Mouse (Mus musculus) intestine, embryonic 14.5 days (tissue): ENCODE measurements around the gene Amigo3. TPM values are rescaled to one million over a fixed set of nuclear protein-coding genes. Genes with fewer than 3 reads are reported as not detected.

Experiments
- ATAC-seq: fragments of 200-750 bp; cut with Nextera tagmentation; replicated peaks from 2 replicates; pipeline ENCODE4 v1.8.0; 2017; ENCODE audit warnings: low read depth, moderate number of reproducible peaks, moderate TSS enrichment, moderate library complexity; ENCODE audit not compliant: low FRiP score, low TSS enrichment
- DNase-seq: peaks from one replicate; pipeline ENCODE4 v3.0.0-alpha.2; 2018; ENCODE audit warnings: low spot score
- H3K27ac ChIP-seq: fragments of 300-500 bp; sonication (generic); 2 replicates; pipeline ENCODE4 v1.5.1; 2014; ENCODE audit warnings: low read depth, mild to moderate bottlenecking, control low read depth
- H3K27me3 ChIP-seq: fragments of 300-500 bp; sonication (generic); replicated peaks from 2 replicates; pipeline ENCODE4 v1.6.1; 2014; ENCODE audit warnings: low read length, control low read depth; ENCODE audit not compliant: control insufficient read depth, insufficient read depth
- H3K36me3 ChIP-seq: fragments of 300-500 bp; sonication (generic); 2 replicates; pipeline ENCODE4 v1.6.1; 2014; ENCODE audit warnings: low read length, control low read depth; ENCODE audit not compliant: control insufficient read depth, insufficient read depth
- H3K4me1 ChIP-seq: fragments of 300-500 bp; sonication (generic); replicated peaks from 2 replicates; pipeline ENCODE4 v1.6.1; 2014; ENCODE audit warnings: low read length, control low read depth, mixed read lengths; ENCODE audit not compliant: control insufficient read depth, insufficient read depth
- H3K4me2 ChIP-seq: fragments of 300-500 bp; sonication (generic); 2 replicates; pipeline ENCODE4 v1.6.1; 2014; ENCODE audit warnings: low read length
- H3K4me3 ChIP-seq: fragments of 300-500 bp; sonication (generic); 2 replicates; pipeline ENCODE4 v1.5.1; 2014; ENCODE audit warnings: low read depth, low read length, control low read depth, mixed read lengths
- H3K9ac ChIP-seq: fragments of 300-500 bp; sonication (generic); 2 replicates; pipeline ENCODE4 v1.6.1; 2014; ENCODE audit warnings: mild to moderate bottlenecking, low read length
- H3K9me3 ChIP-seq: fragments of 300-500 bp; sonication (generic); 2 replicates; pipeline ENCODE4 v1.6.1; 2016; ENCODE audit warnings: low read length, control low read depth; ENCODE audit not compliant: control insufficient read depth
- WGBS: fragments of 180-500 bp; shearing (Covaris S2); extraction: QIAGEN DNeasy Blood & Tissue Kit; methylation state at CpG from one replicate; pipeline ENCODE4 v1.1.7; 2014; 5-methylcytosine and 5-hydroxymethylcytosine counted together
- microRNA-seq: library from miRNA; unstranded; fragments of <30 nt; microRNA quantifications from one replicate; pipeline ENCODE4, GENCODE M21; 2016
- polyA plus RNA-seq: library from polyadenylated mRNA; unstranded; fragments of >200 nt; fragmentation: Nextera tagmentation; extraction: Ambion mirVana; gene quantifications from 2 replicates; pipeline ENCODE4 v1.2.1, GENCODE M21; 2014

Gene Amigo3
- polyA plus RNA-seq, 1 experiment from 2014 or later, result 2.7 TPM

- DNase-seq (peak; percentile 65), ATAC-seq (peak; percentile 78)
- Histone ChIP-seq H3K4me3 (peak overlapping the region; percentile 20), H3K27me3 (no peaks in the 10 kb centered on the region), H3K9ac (peak overlapping the region; percentile 37), H3K4me2 (peak overlapping the region; percentile 41), H3K36me3 (peaks cover 3% of the 10 kb centered on the region; the same call in 1 of the 2 replicates), H3K27ac (0 out of 2 replicates have a peak overlapping the region, but pooled peaks have one; percentile 22), H3K9me3 (no peaks in the 10 kb centered on the region), H3K4me1 (peaks cover 9% of the 10 kb centered on the region)
- whole genome bisulfite sequencing, result 43% methylated on average over 31 of the region's 31 CpGs
These were observed 52.0 kb downstream of the Amigo3 start for GRCm38 (mm10) chr9:108104766-108105548.

Small RNAs within 50 kb of the gene (microRNA-seq; reads per million reads assigned to microRNA genes)
- not detected for gene Gm47303
- not detected for gene Mir7088

Other genes with a start within 250 kb of the Amigo3 start
- 64.2 and 74.5 TPM in 2 replicates for gene Rbm6, start 179.9 kb upstream of the Amigo3 start, polyA plus RNA-seq
- gene Mon1a, start 165.0 kb upstream of the Amigo3 start, polyA plus RNA-seq, result 17.2 and 21.7 TPM in 2 replicates
- 3.9 and 4.1 TPM in 2 replicates for gene Mst1r, start 146.3 kb upstream of the Amigo3 start, polyA plus RNA-seq
- gene Actl11, start 124.7 kb upstream of the Amigo3 start, polyA plus RNA-seq, result not detected in 2 replicates
- gene Camkv, start 117.5 kb upstream of the Amigo3 start, polyA plus RNA-seq, result 1.7 and 1.9 TPM in 2 replicates
- 23.9 and 24.1 TPM in 2 replicates for gene Traip, start 103.0 kb upstream of the Amigo3 start, polyA plus RNA-seq
- gene Uba7, start 77.7 kb upstream of the Amigo3 start, polyA plus RNA-seq, result 48.0 and 51.1 TPM in 2 replicates
- 8.7 and 11.4 TPM in 2 replicates for gene Gm20661, start 70.1 kb upstream of the Amigo3 start, polyA plus RNA-seq
- 58.7 and 62.4 TPM in 2 replicates for gene Inka1, start 67.3 kb upstream of the Amigo3 start, polyA plus RNA-seq
- 15.7 and 27.3 TPM in 2 replicates for gene Cdhr4, start 60.7 kb upstream of the Amigo3 start, polyA plus RNA-seq
- 0.42 and 0.90 TPM in 2 replicates for gene Gm20662, start 56.8 kb upstream of the Amigo3 start, polyA plus RNA-seq
- gene Ip6k1, start 50.7 kb upstream of the Amigo3 start, polyA plus RNA-seq, result 24.6 and 25.8 TPM in 2 replicates
- gene Gmppb, start 3.9 kb upstream of the Amigo3 start, polyA plus RNA-seq, result 29.1 and 33.5 TPM in 2 replicates
- 0.17 and 0.78 TPM in 2 replicates for gene Mst1, start 27.3 kb downstream of the Amigo3 start, polyA plus RNA-seq
- gene Rnf123, start 30.2 kb downstream of the Amigo3 start, polyA plus RNA-seq, result 30.7 and 33.2 TPM in 2 replicates
- 57.7 and 61.1 TPM in 2 replicates for gene Apeh, start 41.4 kb downstream of the Amigo3 start, polyA plus RNA-seq
- gene Bsn, start 137.2 kb downstream of the Amigo3 start, polyA plus RNA-seq, result 4.1 and 4.6 TPM in 2 replicates
- gene Dag1, start 210.8 kb downstream of the Amigo3 start, polyA plus RNA-seq, result 71.7 and 75.6 TPM in 2 replicates
- gene Nicn1, start 237.3 kb downstream of the Amigo3 start, polyA plus RNA-seq, result 38.9 and 41.2 TPM in 2 replicates
- gene Amt, start 243.7 kb downstream of the Amigo3 start, polyA plus RNA-seq, result 23.0 and 24.2 TPM in 2 replicates